In the genomic region with DNA sequence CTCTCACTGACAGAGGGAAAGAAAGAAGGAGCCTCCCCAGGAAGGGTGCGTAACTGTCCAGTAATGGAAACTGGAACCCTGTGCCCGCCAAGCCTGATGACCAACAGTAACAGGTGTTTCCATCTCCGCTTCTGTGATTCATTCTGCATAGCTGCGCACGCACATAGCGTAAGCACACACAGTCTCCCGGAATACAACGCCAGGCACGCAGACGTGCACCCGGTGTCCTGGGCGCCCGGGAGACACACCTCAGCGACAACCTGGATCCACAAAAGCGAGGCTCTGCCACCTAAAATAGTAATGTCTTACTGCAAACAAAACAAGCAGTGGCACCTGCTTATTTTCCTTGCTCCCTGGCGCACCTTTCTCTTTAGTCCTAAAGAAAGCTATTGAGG, we compare ENCODE assay signal across 9 mouse cellular contexts. TPM values are rescaled to one million over a fixed set of nuclear protein-coding genes. Genes with fewer than 3 reads are reported as not detected.
DNase-seq lines count a peak whose midpoint lies in the region; ATAC-seq and TF ChIP-seq lines count a peak whose summit lies in the region.
"Had no signal": no experiment of that assay in that cellular context is flagged by ENCODE, and none has a peak within 500 bp of the region (broad histone marks: within the 10 kb centered on the region; RNA-seq: fewer than 3 reads in every experiment).

No protein-coding gene starts in this region.

- peaks cover 10% of the 10 kb centered on the region for H3K4me1 ChIP-seq in forebrain, embryonic 14.5 days (ENCODE audit: control insufficient read depth, insufficient read depth, low read length)
- no peaks in the 10 kb centered on the region for H3K4me1 ChIP-seq in stomach, embryonic 14.5 days (ENCODE audit: control insufficient read depth, insufficient read depth, low read length)

- TF ChIP-seq CTCF in left cerebral cortex, adult 2 months (IDR thresholded peaks at IDR 0.05): no peak

- H3K4me2 ChIP-seq in forebrain, embryonic 14.5 days (ENCODE audit: low read length): peak overlapping the region; percentile 81
- peak overlapping the region; percentile 97 for H3K4me2 ChIP-seq in stomach, embryonic 14.5 days (replicated peaks; ENCODE audit: low read depth, low read length)

- H3K4me3 ChIP-seq in forebrain, embryonic 14.5 days (ENCODE audit: low read depth, low read length): peak overlapping the region; percentile 73
- peak overlapping the region; percentile 67 for H3K4me3 ChIP-seq in left cerebral cortex, adult 2 months
- H3K4me3 ChIP-seq in stomach, embryonic 14.5 days (ENCODE audit: low read depth, low read length): peak overlapping the region; percentile 55

- H3K36me3 ChIP-seq in forebrain, embryonic 14.5 days (ENCODE audit: control insufficient read depth, insufficient read depth, low read length): no peaks in the 10 kb centered on the region
- no peaks in the 10 kb centered on the region for H3K36me3 ChIP-seq in stomach, embryonic 14.5 days (ENCODE audit: control insufficient read depth, insufficient read depth, low read length)

- no peaks in the 10 kb centered on the region for H3K27me3 ChIP-seq in forebrain, embryonic 14.5 days (replicated peaks; ENCODE audit: control insufficient read depth, insufficient read depth, low read length)
- H3K27me3 ChIP-seq in stomach, embryonic 14.5 days (ENCODE audit: control insufficient read depth, insufficient read depth, low read length): peaks cover 26% of the 10 kb centered on the region; the same call in 1 of the 2 replicates

- peak; percentile 61 to 63 for DNase-seq in urinary bladder, adult 18-20 months (ENCODE audit: low spot score in 2 of 2)
- DNase-seq in urinary bladder, postnatal 10 days (ENCODE audit: low spot score): no peak
- peak; percentile 80 for DNase-seq in forebrain, embryonic 14.5 days (ENCODE audit: low spot score)
- peak; percentile 5 to 8 for DNase-seq in heart, postnatal 14 days
- peak; percentile 71 to 72 for DNase-seq in left cerebral cortex, adult 2 months (ENCODE audit: extremely low spot score in 1 of 2, low spot score in 2 of 2)
- peak; percentile 44 for DNase-seq in lung, postnatal 25 days (ENCODE audit: low spot score)
- no peak for DNase-seq in thymus, postnatal 14 days

- H3K9ac ChIP-seq in forebrain, embryonic 14.5 days (ENCODE audit: low read length): peak overlapping the region; percentile 92
- peak overlapping the region; percentile 46; the same call in 1 of the 2 replicates for H3K9ac ChIP-seq in stomach, embryonic 14.5 days (replicated peaks; ENCODE audit: low read depth, low read length)

- peak; percentile 69 for ATAC-seq in forebrain, embryonic 14.5 days
- peak; percentile 77 for ATAC-seq in stomach, embryonic 14.5 days (ENCODE audit: insufficient number of reproducible peaks, insufficient read depth, low FRiP score, low read depth)

- peak overlapping the region; percentile 91 for H3K27ac ChIP-seq in forebrain, embryonic 14.5 days (ENCODE audit: low read depth, low read length)
- H3K27ac ChIP-seq in left cerebral cortex, adult 2 months: peak overlapping the region; percentile 81
- no peak overlapping the region; the same call in 1 of the 2 replicates for H3K27ac ChIP-seq in stomach, embryonic 14.5 days (ENCODE audit: low read length)

- under 1% methylated on average over 16 of the region's 16 CpGs for WGBS in forebrain, embryonic 14.5 days
- 1% methylated on average over 16 of the region's 16 CpGs for WGBS in stomach, embryonic 14.5 days

- intact Hi-C loops in heart, postnatal 14 days (cut with DNase I): loop anchor here (5.0 kb wide), 1 partner anchor 67 kb away; no protein-coding TSS in a partner anchor
- intact Hi-C loops in left cerebral cortex, adult 2 months (cut with DNase I): loop anchor here (5.0 kb wide), 1 partner anchor 147 kb away; no protein-coding TSS in a partner anchor

- H3K9me3 ChIP-seq in forebrain, embryonic 14.5 days (replicated peaks; ENCODE audit: control insufficient read depth, low read length): no peaks in the 10 kb centered on the region
- no peaks in the 10 kb centered on the region for H3K9me3 ChIP-seq in stomach, embryonic 14.5 days (ENCODE audit: control insufficient read depth, low read depth, low read length)

RNA-seq across cellular contexts. Expression of gene Ttc9, which starts 0.5 kb away (rescaled TPM):
- 10.4 and 12.6 TPM in 2 replicates for polyA plus RNA-seq in forebrain, embryonic 14.5 days (2014; fragmentation: Nextera tagmentation; extraction: Ambion mirVana)
- total RNA-seq in heart, postnatal 14 days (2021): 1 to 10 TPM; 3.2 to 3.5 TPM
- 10 to 100 TPM; 49.5 to 50.5 TPM for total RNA-seq in left cerebral cortex, adult 2 months (2021)
- 3.9 and 4.6 TPM in 2 replicates for polyA plus RNA-seq in stomach, embryonic 14.5 days (2014; fragmentation: Nextera tagmentation; extraction: Ambion mirVana)
- total RNA-seq: liver, adult 2 months had no signal
- polyA plus RNA-seq: liver, adult 2 months had no signal

RNA-seq across cellular contexts. Expression of gene Med6, which starts 35.7 kb away (rescaled TPM):
- 56.5 and 59.3 TPM in 2 replicates for polyA plus RNA-seq in forebrain, embryonic 14.5 days (2014; fragmentation: Nextera tagmentation; extraction: Ambion mirVana)
- total RNA-seq in heart, postnatal 14 days (2021): 10 to 100 TPM; 13.6 to 15.9 TPM
- total RNA-seq in left cerebral cortex, adult 2 months (2021): 10 to 100 TPM; 26.6 to 31.2 TPM
- polyA plus RNA-seq in stomach, embryonic 14.5 days (2014; fragmentation: Nextera tagmentation; extraction: Ambion mirVana): 66.5 and 69.7 TPM in 2 replicates

Comparison
In these comparisons a context has a peak if more than half of its experiments do, and no peak if none do; other contexts are left out.
1. DNase-seq: peak in urinary bladder, adult 18-20 months (2 of 2), forebrain, embryonic 14.5 days (single experiment), heart, postnatal 14 days (2 of 2), left cerebral cortex, adult 2 months (2 of 2) and lung, postnatal 25 days (single experiment); none in urinary bladder, postnatal 10 days (single experiment) and thymus, postnatal 14 days (single experiment).
2. RNA of gene Ttc9, which starts 0.5 kb away (total RNA-seq): 49.5 to 50.5 TPM in left cerebral cortex, adult 2 months; 3.2 to 3.5 TPM in heart, postnatal 14 days; every median in the first group is over 10 times any median in the second.
3. Peak in every context shown above with its lines, with median percentiles within 50 percentile points of each other: H3K4me3 ChIP-seq.